Mouse (Mus musculus) midbrain, embryonic 10.5 days (tissue): Measurements from ENCODE around the gene Cdadc1. TPM values are rescaled to one million over a fixed set of nuclear protein-coding genes. Genes with fewer than 3 reads are reported as not detected.
"Not testable (repeated sequence)": the region's sequence is repeated elsewhere in the genome, so short reads cannot be mapped to it uniquely, and the experiment has no call there.

Experiments used
- DNase-seq: peaks from one replicate; pipeline ENCODE4 v3.0.0-alpha.2; 2017; ENCODE audit warnings: low spot score
- H3K27ac ChIP-seq: fragments of 300-500 bp; sonication (generic); replicated peaks from 2 replicates; pipeline ENCODE4 v1.5.1; 2016; ENCODE audit warnings: mild to moderate bottlenecking
- H3K27me3 ChIP-seq: fragments of 300-500 bp; sonication (generic); 2 replicates; pipeline ENCODE4 v1.6.1; 2016; ENCODE audit warnings: low read depth, mild to moderate bottlenecking; ENCODE audit not compliant: poor library complexity, severe bottlenecking
- H3K36me3 ChIP-seq: fragments of 300-500 bp; sonication (generic); 2 replicates; pipeline ENCODE4 v1.6.1; 2016; ENCODE audit warnings: mild to moderate bottlenecking, moderate library complexity
- H3K4me1 ChIP-seq: fragments of 300-500 bp; sonication (generic); 2 replicates; pipeline ENCODE4 v1.6.1; 2016
- H3K4me3 ChIP-seq: fragments of 300-500 bp; sonication (generic); 2 replicates; pipeline ENCODE4 v1.5.1; 2016; ENCODE audit warnings: mild to moderate bottlenecking, moderate library complexity
- H3K9me3 ChIP-seq: fragments of 300-500 bp; sonication (generic); replicated peaks from 2 replicates; pipeline ENCODE4 v1.6.1; 2016; ENCODE audit warnings: mild to moderate bottlenecking
- WGBS: fragments of 180-500 bp; shearing (Covaris S2); methylation state at CpG from one replicate; pipeline ENCODE4 v1.1.7; 2016; 5-methylcytosine and 5-hydroxymethylcytosine counted together
- polyA plus RNA-seq: library from polyadenylated mRNA; unstranded; fragments of >200 nt; fragmentation: Nextera tagmentation; extraction: Ambion mirVana; gene quantifications from 2 replicates; pipeline ENCODE4 v1.2.1, GENCODE M21; 2016

Cdadc1 gene
- polyA plus RNA-seq, 1 experiment from 2014 or later: 26.9 TPM

- Histone ChIP-seq H3K9me3 (no peaks in the 10 kb centered on the region), H3K36me3 (peaks cover 7% of the 10 kb centered on the region; the same call in 1 of the 2 replicates), H3K4me1 (peaks cover 40% of the 10 kb centered on the region), H3K4me3 (no peak overlapping the region), H3K27ac (no peak overlapping the region), H3K27me3 (peaks cover 39% of the 10 kb centered on the region)
- DNase-seq: no peak
- WGBS: 93% methylated on average over 15 of the region's 15 CpGs
Observed at GRCm38 (mm10) chr14:59629308-59629707, 31.5 kb upstream of the Cdadc1 start.

DNA sequence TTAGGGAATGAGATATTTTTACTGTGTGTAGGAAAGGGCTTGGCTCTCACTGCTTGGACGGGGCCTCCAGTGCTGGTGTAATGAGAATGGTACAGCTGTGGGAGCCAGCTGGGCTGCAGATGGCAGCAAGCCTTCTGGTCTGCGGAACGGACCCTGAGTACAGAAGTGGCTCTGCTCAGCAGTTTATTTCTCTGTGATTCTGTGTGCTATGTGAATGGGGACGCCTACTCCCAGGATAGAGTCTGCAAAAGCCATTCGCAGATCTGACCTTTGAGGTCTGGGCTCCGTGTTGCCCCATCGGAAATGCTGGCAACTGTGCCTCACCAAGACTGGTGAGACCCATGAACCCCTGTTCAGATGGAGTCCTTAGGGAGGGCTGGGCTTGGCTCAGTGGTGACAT lies 30.1 kb upstream of the Cdadc1 start:
- peak; percentile 21 for DNase-seq
- H3K9me3 ChIP-seq: no peaks in the 10 kb centered on the region
- no peak overlapping the region for H3K27ac ChIP-seq
- peaks cover 7% of the 10 kb centered on the region; the same call in 1 of the 2 replicates for H3K36me3 ChIP-seq
- peaks cover 38% of the 10 kb centered on the region for H3K4me1 ChIP-seq
- peak overlapping the region; percentile 71 for H3K4me3 ChIP-seq
- peaks cover 54% of the 10 kb centered on the region for H3K27me3 ChIP-seq
- WGBS: 42% methylated on average over 7 of the region's 7 CpGs

DNA sequence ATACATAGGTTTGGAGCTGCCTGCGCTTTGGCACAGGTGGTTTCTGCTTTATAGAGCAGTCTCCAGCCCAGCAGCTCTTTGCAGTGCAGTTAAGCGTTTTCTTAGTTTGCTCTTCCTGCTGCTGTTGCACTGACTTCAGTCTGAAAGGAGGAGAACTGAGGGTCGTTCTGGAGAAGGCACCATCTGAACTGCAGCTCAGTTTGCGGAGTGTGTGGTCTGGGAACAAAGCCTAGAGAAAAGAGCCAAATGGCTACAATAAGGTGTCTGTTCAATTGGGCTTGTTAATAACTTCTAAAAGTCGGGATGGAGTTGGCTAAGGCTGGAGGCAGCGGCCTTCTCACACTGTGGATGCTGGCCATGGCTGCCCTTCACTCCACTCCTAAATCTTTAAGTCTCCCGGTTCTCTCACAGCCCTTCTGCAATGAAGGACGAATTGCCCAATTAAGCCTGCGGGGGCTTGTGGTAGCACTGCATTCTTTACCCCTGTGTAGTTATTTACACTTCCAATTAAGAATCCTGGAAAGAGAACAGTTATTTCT lies 29.5 kb upstream of the Cdadc1 start:
- 21% methylated on average over 9 of the region's 9 CpGs for WGBS
- H3K4me1 ChIP-seq: peaks cover 38% of the 10 kb centered on the region
- DNase-seq: no peak
- peak overlapping the region; percentile 71 for H3K4me3 ChIP-seq
- no peaks in the 10 kb centered on the region for H3K9me3 ChIP-seq
- peaks cover 60% of the 10 kb centered on the region for H3K27me3 ChIP-seq
- no peak overlapping the region for H3K27ac ChIP-seq
- peaks cover 7% of the 10 kb centered on the region; the same call in 1 of the 2 replicates for H3K36me3 ChIP-seq

- Histone ChIP-seq H3K9me3 (no peaks in the 10 kb centered on the region), H3K4me3 (peak overlapping the region; percentile 71), H3K27ac (peak overlapping the region; percentile 86; the same call in 1 of the 2 replicates), H3K27me3 (peaks cover 65% of the 10 kb centered on the region), H3K4me1 (peaks cover 38% of the 10 kb centered on the region), H3K36me3 (peaks cover 7% of the 10 kb centered on the region; the same call in 1 of the 2 replicates)
- WGBS: 22% methylated on average over 8 of the region's 8 CpGs
- no peak for DNase-seq
Observed at GRCm38 (mm10) chr14:59626711-59627110, 29.0 kb upstream of the Cdadc1 start.

DNA sequence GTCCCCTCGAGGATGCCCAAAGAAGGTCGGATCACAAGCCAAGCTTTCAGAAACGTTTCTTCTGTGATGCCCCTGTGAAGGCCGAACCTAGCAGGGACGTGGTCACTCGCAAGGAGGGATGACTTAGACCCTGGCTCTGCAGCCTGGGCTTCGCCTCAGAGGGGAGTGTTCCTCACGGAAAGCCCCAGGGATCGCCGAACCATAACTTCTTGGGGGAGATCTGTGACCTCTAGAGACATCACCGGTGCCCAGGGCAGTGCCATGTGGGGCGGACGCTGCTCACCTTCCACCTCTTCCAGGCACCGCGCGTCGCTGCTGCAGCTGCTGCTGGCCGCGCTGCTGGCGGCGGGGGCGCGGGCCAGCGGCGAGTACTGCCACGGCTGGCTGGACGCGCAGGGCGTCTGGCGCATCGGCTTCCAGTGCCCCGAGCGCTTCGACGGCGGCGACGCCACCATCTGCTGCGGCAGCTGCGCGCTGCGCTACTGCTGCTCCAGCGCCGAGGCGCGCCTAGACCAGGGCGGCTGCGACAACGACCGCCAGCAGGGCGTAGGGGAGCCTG lies 28.1 kb upstream of the Cdadc1 start:
- peak overlapping the region; percentile 86 for H3K27ac ChIP-seq
- WGBS: under 1% methylated on average over 51 of the region's 51 CpGs
- H3K36me3 ChIP-seq: peaks cover 7% of the 10 kb centered on the region; the same call in 1 of the 2 replicates
- H3K4me1 ChIP-seq: peaks cover 38% of the 10 kb centered on the region
- H3K9me3 ChIP-seq: no peaks in the 10 kb centered on the region
- peaks cover 67% of the 10 kb centered on the region for H3K27me3 ChIP-seq
- peak; percentile 76 for DNase-seq
- peak overlapping the region; percentile 71 for H3K4me3 ChIP-seq

GRCm38 (mm10) chr14:59625158-59625805 lies 27.5 kb upstream of the Cdadc1 start, which contains the start of gene Shisa2:
Gene Shisa2 (plus strand): TSS chr14:59625308.
- H3K27me3 ChIP-seq: peaks cover 67% of the 10 kb centered on the region
- WGBS: under 1% methylated on average over 54 of the region's 65 CpGs

GRCm38 (mm10) chr14:59624326-59624885 lies 26.6 kb upstream of the Cdadc1 start:
- 42% methylated on average over 9 of the region's 9 CpGs for WGBS
- no peak overlapping the region for H3K4me3 ChIP-seq
- peaks cover 38% of the 10 kb centered on the region for H3K4me1 ChIP-seq
- H3K36me3 ChIP-seq: no peaks in the 10 kb centered on the region
- H3K27ac ChIP-seq: no peak overlapping the region
- H3K9me3 ChIP-seq: no peaks in the 10 kb centered on the region
- H3K27me3 ChIP-seq: peaks cover 67% of the 10 kb centered on the region
- DNase-seq: no peak

More at GRCm38 (mm10) chr14:59625158-59625805, 27.5 kb upstream of the Cdadc1 start, which contains the start of gene Shisa2:
- H3K36me3 ChIP-seq: peaks cover 6% of the 10 kb centered on the region; the same call in 1 of the 2 replicates
- H3K4me1 ChIP-seq: peaks cover 38% of the 10 kb centered on the region
- H3K4me3 ChIP-seq: peak within 1 kb of the TSS; percentile 71
- peak within 1 kb of the TSS; percentile 86 for H3K27ac ChIP-seq
- peak; percentile 88 for DNase-seq
- H3K9me3 ChIP-seq: no peaks in the 10 kb centered on the region

GRCm38 (mm10) chr14:59616802-59617201 lies 19.0 kb upstream of the Cdadc1 start:
- 50% methylated on average over 7 of the region's 7 CpGs for WGBS
- Histone ChIP-seq H3K9me3 (no peaks in the 10 kb centered on the region), H3K27ac (no peak overlapping the region), H3K4me3 (no peak overlapping the region), H3K36me3 (no peaks in the 10 kb centered on the region), H3K4me1 (peaks cover 4% of the 10 kb centered on the region; the same call in 1 of the 2 replicates), H3K27me3 (peaks cover 13% of the 10 kb centered on the region)
- DNase-seq: no peak

- H3K27me3 ChIP-seq: peaks cover 10% of the 10 kb centered on the region
- H3K9me3 ChIP-seq, H3K36me3 ChIP-seq, H3K4me1 ChIP-seq, DNase-seq, H3K4me3 ChIP-seq, H3K27ac ChIP-seq: not testable (repeated sequence)
- WGBS: 82% methylated on average over 3 of the region's 3 CpGs
Observed at GRCm38 (mm10) chr14:59614149-59614548, 16.4 kb upstream of the Cdadc1 start.

- WGBS: 63% methylated on average over 14 of the region's 14 CpGs
- Histone ChIP-seq H3K27me3 (peaks cover 10% of the 10 kb centered on the region), H3K27ac (no peak overlapping the region), H3K9me3 (no peaks in the 10 kb centered on the region), H3K36me3 (no peaks in the 10 kb centered on the region), H3K4me1 (peaks cover 4% of the 10 kb centered on the region; the same call in 1 of the 2 replicates), H3K4me3 (no peak overlapping the region)
- DNase-seq: peak; percentile 53
Observed at GRCm38 (mm10) chr14:59612920-59613625, 15.3 kb upstream of the Cdadc1 start.

- Histone ChIP-seq H3K27me3 (no peaks in the 10 kb centered on the region), H3K4me3 (no peak overlapping the region), H3K4me1 (peaks cover 8% of the 10 kb centered on the region; the same call in 1 of the 2 replicates), H3K27ac (no peak overlapping the region), H3K9me3 (no peaks in the 10 kb centered on the region), H3K36me3 (no peaks in the 10 kb centered on the region)
- WGBS: 62% methylated on average over 3 of the region's 3 CpGs
- no peak for DNase-seq
Observed at GRCm38 (mm10) chr14:59607021-59607420, 9.3 kb upstream of the Cdadc1 start.

DNA sequence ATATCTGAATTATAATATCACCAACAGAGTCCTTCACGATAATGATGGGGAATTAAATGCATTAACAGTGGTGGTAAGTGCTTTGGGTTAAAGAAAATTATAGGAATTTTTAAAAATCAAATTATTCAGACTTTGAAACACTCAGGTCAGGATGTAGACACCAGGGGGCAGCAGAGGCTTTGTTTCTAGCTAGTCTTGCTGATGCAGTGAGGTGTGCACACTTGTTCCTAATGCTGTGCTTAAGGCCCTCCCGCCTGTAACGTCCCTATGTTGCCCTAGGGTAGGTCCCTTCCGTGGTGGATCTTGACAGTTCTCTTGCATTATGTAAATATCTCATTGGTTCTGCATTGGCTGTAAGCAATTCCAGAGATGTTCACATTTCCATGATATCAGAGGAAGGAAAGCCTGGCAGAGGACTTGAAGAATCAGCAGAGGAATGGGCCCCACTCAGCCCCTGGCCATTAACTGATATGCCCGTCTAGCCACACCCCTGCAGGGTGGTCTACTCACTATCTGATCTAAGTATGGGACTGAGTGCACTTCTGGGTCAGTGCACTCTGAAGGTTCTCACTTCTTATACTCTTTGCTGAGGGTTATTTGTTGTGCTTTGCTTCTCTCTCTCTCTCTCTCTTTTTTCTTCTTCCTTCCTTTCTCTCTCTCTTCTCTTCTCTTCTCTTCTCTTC lies 8.1 kb upstream of the Cdadc1 start:
- Histone ChIP-seq H3K9me3 (no peaks in the 10 kb centered on the region), H3K4me1 (peaks cover 8% of the 10 kb centered on the region; the same call in 1 of the 2 replicates), H3K27ac (no peak overlapping the region), H3K4me3 (no peak overlapping the region), H3K36me3 (no peaks in the 10 kb centered on the region), H3K27me3 (no peaks in the 10 kb centered on the region)
- peak; percentile 65 for DNase-seq
- 30% methylated on average over 5 of the region's 5 CpGs for WGBS
